Mouse (Mus musculus): Measurements from ENCODE around the gene Atg3.
A peak's percentile ranks its signal among the peaks of the same experiment; 100 is the strongest.

Gene Atg3

DNA sequence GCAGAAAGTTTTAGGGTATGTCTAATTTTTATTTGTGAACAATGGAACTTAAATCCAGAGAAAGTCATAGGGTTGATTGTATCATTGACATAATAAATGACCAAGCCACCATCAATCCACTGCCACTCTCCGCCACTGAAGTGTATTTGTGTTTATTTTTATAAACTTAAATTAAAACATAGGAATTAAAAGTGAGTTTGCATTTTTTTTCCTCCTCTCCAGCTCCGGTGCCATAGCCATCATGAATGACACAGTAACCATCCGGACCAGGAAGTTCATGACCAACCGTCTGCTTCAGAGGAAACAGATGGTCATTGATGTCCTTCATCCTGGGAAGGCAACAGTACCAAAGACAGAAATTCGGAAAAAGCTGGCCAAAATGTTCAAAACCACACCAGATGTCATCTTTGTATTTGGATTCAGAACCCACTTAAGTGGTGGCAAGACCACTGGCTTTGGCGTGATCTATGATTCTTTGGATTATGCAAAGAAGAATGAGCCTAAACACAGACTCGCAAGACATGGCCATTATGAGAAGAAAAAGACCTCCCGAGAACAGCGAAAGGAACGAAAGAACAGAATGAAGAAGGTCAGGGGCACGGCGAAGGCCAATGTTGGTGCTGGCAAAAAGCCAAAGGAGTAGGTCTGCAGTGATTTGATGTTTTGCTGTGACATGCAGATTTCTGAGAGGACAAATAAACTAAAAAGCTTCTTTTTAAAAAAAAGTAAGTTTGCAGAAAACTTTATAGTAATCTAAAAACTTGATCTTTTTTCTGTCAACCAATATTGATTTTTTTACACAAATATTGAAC lies 46.5 kb downstream of the Atg3 start:
- DNase-seq (ENCODE audit: low spot score) = no peak

DNA sequence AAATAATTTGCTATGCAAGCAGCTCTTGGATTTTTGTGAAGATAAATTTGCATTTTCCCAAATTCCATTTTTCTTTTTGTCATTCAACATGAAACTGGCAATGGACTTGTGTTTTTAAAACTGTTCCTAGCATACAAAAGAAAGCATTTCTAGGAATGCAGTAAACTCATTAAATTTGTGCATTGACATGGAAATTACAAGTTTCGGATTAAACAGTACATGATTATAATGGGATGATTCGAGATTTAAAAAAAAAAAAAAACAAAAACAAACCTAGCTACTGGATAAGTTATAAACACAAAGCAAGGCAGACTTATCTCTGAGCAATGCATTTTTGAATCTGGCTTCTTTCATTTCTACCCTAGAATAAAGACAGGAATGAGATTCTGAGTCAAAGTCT lies 63.4 kb downstream of the Atg3 start:
- peak; percentile 31 for DNase-seq (ENCODE audit: low spot score)

DNA sequence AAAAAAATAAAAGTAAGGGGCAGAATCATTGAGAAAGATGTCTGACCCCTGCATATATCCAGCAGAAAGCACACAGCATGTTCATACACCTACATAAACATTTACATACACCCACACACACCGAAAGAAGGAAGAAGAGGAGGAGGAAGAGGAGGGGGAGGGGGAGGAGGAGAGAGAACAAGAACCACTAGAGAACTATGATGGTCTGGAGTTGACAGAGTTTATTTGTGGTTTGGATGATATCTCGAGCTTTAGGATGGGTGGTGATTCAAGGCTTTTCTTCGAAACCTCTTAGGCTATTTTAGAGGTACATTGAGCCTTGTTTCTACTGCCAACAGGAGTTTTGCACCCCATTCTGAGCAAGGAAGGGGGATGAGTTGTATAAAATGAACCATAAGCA lies 64.2 kb downstream of the Atg3 start:
- DNase-seq (ENCODE audit: low spot score) = no peak

DNA sequence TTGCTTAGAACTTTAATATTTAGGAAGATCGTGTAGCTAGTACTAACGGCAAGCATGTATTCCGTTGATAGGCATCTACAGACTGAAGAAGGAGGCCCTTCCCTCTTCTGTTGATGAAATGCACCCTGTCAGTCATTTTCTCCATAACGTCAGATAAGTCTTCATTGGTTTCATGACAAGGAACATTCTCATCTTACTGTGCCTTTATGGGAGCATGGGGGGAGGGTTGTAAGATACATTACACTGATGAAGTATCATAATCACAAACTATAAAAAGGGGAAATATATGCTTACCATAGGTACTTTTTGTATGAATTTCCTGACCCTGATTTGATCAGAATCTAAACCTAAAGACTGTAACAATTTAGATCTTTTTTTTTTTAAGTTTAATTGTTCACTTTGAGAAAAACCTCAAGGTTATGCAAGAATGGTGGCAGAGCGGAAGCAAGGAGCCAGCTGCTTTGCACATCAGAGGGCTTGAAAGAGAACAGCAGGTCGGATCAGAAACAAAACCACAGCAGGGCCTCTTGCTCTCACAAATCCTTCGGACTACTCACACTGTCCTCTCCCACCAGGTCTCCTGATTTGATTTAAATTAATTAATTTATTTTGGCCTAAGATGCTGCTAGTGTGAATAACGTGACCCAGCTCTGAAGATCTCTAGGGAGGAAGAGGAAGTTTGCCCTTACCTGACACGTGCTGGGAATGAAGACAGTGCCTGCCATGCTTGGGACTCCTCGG lies 65.2 kb downstream of the Atg3 start, which contains the start of gene Btla:
TSS of gene Btla (plus strand) at position 668 of the 741 bp plus-strand sequence.
- no peak for DNase-seq (ENCODE audit: low spot score)

DNA sequence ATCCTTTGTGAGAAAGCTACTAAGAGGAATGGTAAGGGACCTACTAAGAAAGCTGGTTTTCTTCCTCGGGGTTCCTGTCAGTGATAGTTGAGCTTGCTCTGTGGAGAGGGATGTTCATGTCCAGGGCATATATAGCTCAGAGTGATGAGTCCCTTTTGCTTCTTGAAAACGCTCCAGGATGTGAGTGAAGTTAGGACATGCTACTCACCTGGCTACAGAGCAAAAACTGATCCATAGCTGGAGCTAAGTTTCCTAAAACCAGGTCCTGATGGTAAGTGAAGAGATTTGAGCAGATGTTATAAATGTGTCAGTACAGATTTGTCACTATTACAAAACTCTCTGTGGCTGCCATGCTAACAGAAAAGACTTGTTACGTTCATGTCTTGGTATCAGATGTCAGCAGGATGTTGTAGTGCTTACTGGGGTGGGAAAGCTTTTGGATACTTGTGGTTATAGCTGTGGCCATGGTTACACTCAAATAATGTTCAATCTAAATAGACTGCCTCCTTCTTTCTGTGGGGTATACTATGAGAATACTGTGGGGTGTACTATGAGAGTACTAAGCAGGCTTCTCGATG lies 65.9 kb downstream of the Atg3 start:
- no peak for DNase-seq (ENCODE audit: low spot score)

DNA sequence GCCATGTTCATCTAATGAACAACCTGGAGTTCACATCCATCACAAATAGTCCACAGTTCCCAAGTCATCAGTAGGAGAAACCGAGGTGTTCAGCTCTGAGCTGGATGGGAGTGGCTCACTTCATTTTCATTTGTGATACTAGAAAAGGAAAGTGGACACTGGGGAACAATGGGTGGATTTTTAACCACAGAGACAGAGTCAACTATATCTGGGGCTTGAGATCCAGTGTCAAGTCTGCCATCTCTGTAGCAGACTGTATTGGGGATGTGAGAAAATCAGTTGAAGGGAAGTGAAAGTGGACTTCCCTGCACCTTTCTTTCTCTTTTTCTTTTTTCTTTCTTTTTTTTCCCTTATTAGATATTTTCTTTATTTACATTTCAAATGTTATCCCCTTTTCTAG lies 68.4 kb downstream of the Atg3 start:
- DNase-seq (ENCODE audit: low spot score) = no peak

DNA sequence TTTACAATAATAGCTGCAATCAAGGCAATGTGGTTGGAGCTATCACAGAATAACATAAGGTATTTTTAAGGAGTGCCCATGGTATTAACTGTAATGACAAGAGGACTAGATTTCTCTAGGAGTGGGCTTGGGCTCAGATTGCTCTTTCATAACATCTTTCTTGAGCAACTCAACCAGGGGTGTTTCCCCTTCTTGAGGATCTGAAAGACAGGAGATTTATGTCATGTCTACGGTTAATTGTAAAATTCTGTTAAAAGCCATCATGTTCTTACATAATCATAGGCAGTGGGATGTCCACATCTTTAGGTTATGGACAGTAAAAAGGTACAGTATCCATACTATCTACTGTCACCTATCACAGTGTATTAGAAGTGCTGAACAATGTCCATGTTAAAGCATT lies 72.7 kb downstream of the Atg3 start:
- no peak for DNase-seq (ENCODE audit: low spot score)

DNA sequence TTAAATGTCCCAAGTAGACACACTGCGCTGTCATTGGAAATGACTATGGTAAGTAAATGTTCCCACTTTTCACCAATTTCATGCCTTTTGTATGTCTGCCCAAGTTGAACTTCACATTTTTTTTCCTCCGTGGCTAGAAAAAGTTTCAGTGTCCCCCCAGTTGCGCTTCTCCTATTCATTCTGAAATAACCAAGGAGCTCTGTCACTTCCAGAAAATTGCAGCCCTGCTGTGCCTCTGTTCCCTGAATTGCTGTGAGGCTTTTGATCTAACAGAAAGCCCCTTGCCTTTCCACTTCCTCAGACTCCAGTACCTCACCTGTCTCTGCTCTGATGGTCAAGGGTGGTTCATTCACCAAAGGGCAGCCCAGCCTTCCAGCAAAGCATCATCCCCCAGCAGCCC lies 74.4 kb downstream of the Atg3 start:
- DNase-seq (ENCODE audit: low spot score) = no peak
